Mouse (Mus musculus) activated CD4-positive, CD25-positive, alpha-beta regulatory T cell, adult 4 months (primary cell): ENCODE measurements around the gene Ssbp2. TPM values are rescaled to one million over a fixed set of nuclear protein-coding genes. Genes with fewer than 3 reads are reported as not detected.

Experiments
- ATAC-seq: one replicate; pipeline ENCODE4 v1.8.0; 2017
- polyA plus RNA-seq, 2 experiments: library from polyadenylated mRNA; unstranded; fragments of 100-300 nt; shearing (Covaris generic); gene quantifications; one replicate each; pipeline ENCODE4 v1.2.1; 2017

Ssbp2 gene
- polyA plus RNA-seq, 2 experiments from 2014 or later: 96.5 to 129 TPM

- ATAC-seq: no peak
Measured at GRCm38 (mm10) chr13:91740851-91741250, 280.8 kb downstream of the Ssbp2 start.

- no peak for ATAC-seq
Measured at GRCm38 (mm10) chr13:91741280-91742047, 281.4 kb downstream of the Ssbp2 start, which contains the start of gene Acot12. Acot12 (plus strand) TSS chr13:91741512.

- no peak for ATAC-seq
Measured at GRCm38 (mm10) chr13:91743180-91743579, 283.1 kb downstream of the Ssbp2 start.

- no peak for ATAC-seq
Measured at GRCm38 (mm10) chr13:91746470-91746869, 286.4 kb downstream of the Ssbp2 start.

GRCm38 (mm10) chr13:91748401-91748800 lies 288.3 kb downstream of the Ssbp2 start:
- no peak for ATAC-seq

- no peak for ATAC-seq
Measured at GRCm38 (mm10) chr13:91749981-91750380, 289.9 kb downstream of the Ssbp2 start.

Other genes starting within 250 kb of the Ssbp2 start
- gene Atg10, start 236.3 kb upstream of the Ssbp2 start, polyA plus RNA-seq: 10 to 100 TPM; 18.6 to 25.8 TPM